Mouse (Mus musculus) hindbrain, embryonic 11.5 days (tissue): ENCODE measurements around the gene Gm11939. TPM values are rescaled to one million over a fixed set of nuclear protein-coding genes. Genes with fewer than 3 reads are reported as not detected.

Experiments used
- ATAC-seq: fragments of 200-750 bp; cut with Nextera tagmentation; 2 replicates; pipeline ENCODE4 v1.8.0; 2017; ENCODE audit warnings: mild to moderate bottlenecking, moderate TSS enrichment, moderate library complexity; ENCODE audit not compliant: low FRiP score
- DNase-seq: peaks from one replicate; pipeline ENCODE4 v3.0.0-alpha.2; 2015; ENCODE audit warnings: low spot score
- H3K27ac ChIP-seq: fragments of 300-500 bp; sonication (generic); 2 replicates; pipeline ENCODE4 v1.5.1; 2014; ENCODE audit warnings: mild to moderate bottlenecking, low read depth, low read length
- H3K27me3 ChIP-seq: fragments of 300-500 bp; sonication (generic); 2 replicates; pipeline ENCODE4 v1.6.1; 2014; ENCODE audit warnings: mild to moderate bottlenecking, low read length, moderate library complexity, mixed read lengths; ENCODE audit not compliant: control insufficient read depth, insufficient read depth
- H3K36me3 ChIP-seq: fragments of 300-500 bp; sonication (generic); 2 replicates; pipeline ENCODE4 v1.6.1; 2014; ENCODE audit warnings: mild to moderate bottlenecking, low read length, moderate library complexity, mixed read lengths; ENCODE audit not compliant: control insufficient read depth, insufficient read depth
- H3K4me1 ChIP-seq: fragments of 300-500 bp; sonication (generic); replicated peaks from 2 replicates; pipeline ENCODE4 v1.6.1; 2014; ENCODE audit warnings: low read length, mixed read lengths; ENCODE audit not compliant: control insufficient read depth, insufficient read depth
- H3K4me2 ChIP-seq: fragments of 300-500 bp; sonication (generic); replicated peaks from 2 replicates; pipeline ENCODE4 v1.6.1; 2014; ENCODE audit warnings: mild to moderate bottlenecking, low read depth, low read length
- H3K4me3 ChIP-seq: fragments of 300-500 bp; sonication (generic); 2 replicates; pipeline ENCODE4 v1.5.1; 2014; ENCODE audit warnings: low read depth, low read length
- H3K9ac ChIP-seq: fragments of 300-500 bp; sonication (generic); 2 replicates; pipeline ENCODE4 v1.6.1; 2014; ENCODE audit warnings: low read depth, low read length
- H3K9me3 ChIP-seq: fragments of 300-500 bp; sonication (generic); 2 replicates; pipeline ENCODE4 v1.6.1; 2016; ENCODE audit warnings: low read length; ENCODE audit not compliant: control insufficient read depth
- WGBS: fragments of 180-500 bp; shearing (Covaris S2); extraction: QIAGEN DNeasy Blood & Tissue Kit; methylation state at CpG from one replicate; pipeline ENCODE4 v1.1.7; 2014; 5-methylcytosine and 5-hydroxymethylcytosine counted together
- polyA plus RNA-seq: library from polyadenylated mRNA; unstranded; fragments of >200 nt; fragmentation: Nextera tagmentation; extraction: Ambion mirVana; gene quantifications from 2 replicates; pipeline ENCODE4 v1.2.1, GENCODE M21; 2014

Gene Gm11939
- polyA plus RNA-seq, 1 experiment from 2014 or later, result not detected

DNA sequence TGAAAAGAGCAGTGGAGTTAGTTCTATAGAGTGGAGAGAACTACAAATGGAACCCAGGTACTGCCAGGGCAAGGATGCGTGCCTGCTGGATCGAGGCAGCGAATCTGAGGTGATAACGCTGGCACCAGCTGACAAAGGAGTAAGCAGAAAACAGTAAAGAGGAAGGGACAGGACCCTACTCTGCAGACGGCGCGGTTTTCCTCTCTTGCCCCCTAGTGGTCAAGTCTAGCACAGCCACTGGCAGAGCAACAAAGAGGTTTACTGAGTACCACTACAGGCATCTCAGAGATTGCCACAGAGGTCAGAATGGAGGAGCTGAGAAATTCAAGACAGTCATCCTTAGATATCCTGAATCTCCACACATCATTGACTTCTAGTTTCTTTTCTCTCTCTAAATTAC is 14.8 kb upstream of the Gm11939 start:
- WGBS, result 6% methylated on average over 7 of the region's 7 CpGs
- H3K4me3 ChIP-seq, result no peak overlapping the region
- no peaks in the 10 kb centered on the region for H3K36me3 ChIP-seq
- peak overlapping the region; percentile 32; the same call in 1 of the 2 replicates for H3K4me2 ChIP-seq
- H3K9me3 ChIP-seq, result no peaks in the 10 kb centered on the region
- peak; percentile 87 for DNase-seq
- H3K27me3 ChIP-seq, result no peaks in the 10 kb centered on the region
- no peak overlapping the region for H3K27ac ChIP-seq
- peak overlapping the region; percentile 42; the same call in 1 of the 2 replicates for H3K9ac ChIP-seq
- ATAC-seq, result peak; percentile 63
- H3K4me1 ChIP-seq, result no peaks in the 10 kb centered on the region

DNA sequence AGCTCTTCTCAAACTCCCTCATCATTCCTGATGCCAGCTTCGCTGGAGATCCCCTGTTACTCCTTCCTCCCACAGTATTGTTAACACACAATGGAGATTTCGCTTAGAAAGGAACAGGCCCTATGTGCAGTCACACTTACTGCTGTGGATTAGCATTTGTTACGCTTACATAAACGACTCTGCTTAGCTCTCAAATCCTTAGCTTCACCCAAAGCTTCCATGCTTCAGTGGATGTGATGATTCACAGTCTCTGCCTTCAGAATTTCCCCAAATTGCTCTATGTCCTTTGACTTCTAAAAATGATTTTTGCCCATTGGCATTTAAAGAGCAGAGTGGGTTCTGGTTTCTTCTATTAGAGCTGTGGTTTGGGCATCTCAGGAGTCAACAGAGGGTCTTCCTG is 13.9 kb upstream of the Gm11939 start:
- Histone ChIP-seq H3K9ac (no peak overlapping the region), H3K36me3 (no peaks in the 10 kb centered on the region), H3K27me3 (no peaks in the 10 kb centered on the region), H3K27ac (no peak overlapping the region), H3K4me3 (no peak overlapping the region), H3K9me3 (no peaks in the 10 kb centered on the region), H3K4me2 (no peak overlapping the region), H3K4me1 (no peaks in the 10 kb centered on the region)
- no peak for DNase-seq
- no peak for ATAC-seq
- WGBS, result 46% methylated on average over 4 of the region's 4 CpGs

- WGBS, result 94% methylated on average over 7 of the region's 7 CpGs
- H3K27ac ChIP-seq, result no peak within 1 kb of the TSS
- H3K4me1 ChIP-seq, result no peaks in the 10 kb centered on the region
- DNase-seq, result no peak
- H3K9ac ChIP-seq, result no peak within 1 kb of the TSS
- no peaks in the 10 kb centered on the region for H3K9me3 ChIP-seq
- H3K4me2 ChIP-seq, result no peak within 1 kb of the TSS
- H3K4me3 ChIP-seq, result no peak within 1 kb of the TSS
- H3K36me3 ChIP-seq, result no peaks in the 10 kb centered on the region
- H3K27me3 ChIP-seq, result no peaks in the 10 kb centered on the region
- ATAC-seq, result no peak
These were observed 7.3 kb upstream of the Gm11939 start, which contains the start of gene Krtap3-1 for GRCm38 (mm10) chr11:99566530-99566929. Gene Krtap3-1 (minus strand): TSS chr11:99566630.

- H3K27me3 ChIP-seq, result no peaks in the 10 kb centered on the region
- WGBS, result 81% methylated on average over 6 of the region's 6 CpGs
- no peaks in the 10 kb centered on the region for H3K9me3 ChIP-seq
- no peaks in the 10 kb centered on the region for H3K4me1 ChIP-seq
- H3K4me3 ChIP-seq, result no peak overlapping the region
- H3K4me2 ChIP-seq, result no peak overlapping the region
- no peak for DNase-seq
- no peaks in the 10 kb centered on the region for H3K36me3 ChIP-seq
- no peak overlapping the region for H3K27ac ChIP-seq
- ATAC-seq, result no peak
- no peak overlapping the region for H3K9ac ChIP-seq
These were observed 3.3 kb upstream of the Gm11939 start for GRCm38 (mm10) chr11:99562580-99562979.

DNA sequence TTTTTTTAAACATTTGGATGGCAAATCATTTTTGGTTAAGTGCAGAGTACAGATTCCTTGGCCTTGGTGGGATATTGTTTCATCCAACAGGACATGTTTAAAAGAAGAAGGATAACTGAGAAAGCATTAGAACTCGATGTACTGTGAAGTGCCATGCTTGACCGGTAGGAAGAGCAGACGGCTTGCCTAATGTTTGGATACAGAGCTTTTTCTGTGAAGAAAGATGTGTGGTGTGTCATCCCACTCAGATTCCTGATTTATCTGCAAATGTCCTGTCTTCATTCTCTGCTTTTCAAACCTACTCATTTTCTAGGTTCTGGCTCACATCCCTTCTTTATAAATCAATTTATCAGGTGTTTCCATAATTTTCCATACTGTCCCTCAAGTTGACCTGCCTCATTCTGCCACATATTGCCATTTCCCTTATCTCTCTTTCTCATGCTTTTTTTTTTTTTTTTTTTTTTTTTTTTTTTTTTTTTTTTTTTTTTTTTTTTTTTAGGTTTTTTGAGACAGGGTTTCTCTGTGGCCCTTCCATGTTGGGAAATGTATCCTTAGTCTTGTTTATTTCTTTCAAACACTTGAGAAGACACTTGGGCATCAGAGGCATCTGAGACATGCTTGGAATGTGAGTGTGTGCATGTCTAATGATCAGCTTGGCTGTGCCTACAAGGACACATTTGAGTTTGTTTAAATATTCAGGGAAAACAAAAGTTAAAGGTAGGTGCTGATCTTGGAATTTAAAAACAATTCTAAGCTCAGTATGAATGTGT is 1.1 kb downstream of the Gm11939 start:
- no peak overlapping the region for H3K9ac ChIP-seq
- no peak for DNase-seq
- no peak overlapping the region for H3K4me2 ChIP-seq
- H3K4me1 ChIP-seq, result no peaks in the 10 kb centered on the region
- no peaks in the 10 kb centered on the region for H3K36me3 ChIP-seq
- no peak overlapping the region for H3K4me3 ChIP-seq
- no peak overlapping the region for H3K27ac ChIP-seq
- no peaks in the 10 kb centered on the region for H3K27me3 ChIP-seq
- no peaks in the 10 kb centered on the region for H3K9me3 ChIP-seq
- ATAC-seq, result no peak
- WGBS, result 74% methylated on average over 3 of the region's 3 CpGs

DNA sequence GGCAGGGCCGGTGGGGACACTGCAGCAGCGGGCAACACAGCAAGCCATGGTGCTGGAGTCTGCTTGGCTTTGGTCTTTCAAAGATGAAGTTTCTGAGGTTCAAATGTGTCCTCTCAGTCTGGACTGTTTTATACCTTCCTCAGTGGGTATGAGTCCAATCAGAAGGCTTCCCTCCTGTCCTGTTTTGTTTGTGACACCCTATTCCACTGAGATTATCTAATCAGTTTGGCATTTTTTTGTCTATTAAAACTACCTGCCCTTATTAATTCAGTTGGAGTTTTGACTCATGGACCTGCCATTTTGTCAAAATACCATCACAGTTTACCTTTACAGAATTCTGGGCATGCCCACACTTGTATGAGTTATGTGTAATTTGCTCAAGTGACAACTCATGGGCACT is 2.5 kb downstream of the Gm11939 start, which contains the start of gene Krtap3-2:
TSS of gene Krtap3-2 (minus strand) at position 101 of the 400 bp plus-strand sequence.
- DNase-seq (no peak), ATAC-seq (no peak)
- no peaks in the 10 kb centered on the region for H3K9me3 ChIP-seq
- WGBS, result 88% methylated on average over 2 of the region's 2 CpGs
- no peak within 1 kb of the TSS for H3K9ac ChIP-seq
- H3K4me1 ChIP-seq, result no peaks in the 10 kb centered on the region
- no peaks in the 10 kb centered on the region for H3K27me3 ChIP-seq
- H3K4me2 ChIP-seq, result no peak within 1 kb of the TSS
- no peak within 1 kb of the TSS for H3K27ac ChIP-seq
- no peak within 1 kb of the TSS for H3K4me3 ChIP-seq
- H3K36me3 ChIP-seq, result no peaks in the 10 kb centered on the region

- no peak for ATAC-seq
These were observed 3.1 kb downstream of the Gm11939 start for GRCm38 (mm10) chr11:99556195-99556594.

GRCm38 (mm10) chr11:99550765-99551164 is 8.5 kb downstream of the Gm11939 start, which contains the start of gene Krtap3-3:
Gene Krtap3-3 (minus strand): TSS chr11:99550865.
- no peak within 1 kb of the TSS for H3K9ac ChIP-seq
- no peak for DNase-seq
- WGBS, result 67% methylated on average over 4 of the region's 4 CpGs
- H3K27ac ChIP-seq, result no peak within 1 kb of the TSS
- no peak for ATAC-seq
- H3K4me2 ChIP-seq, result no peak within 1 kb of the TSS
- H3K27me3 ChIP-seq, result no peaks in the 10 kb centered on the region
- no peaks in the 10 kb centered on the region for H3K9me3 ChIP-seq
- no peak within 1 kb of the TSS for H3K4me3 ChIP-seq
- no peaks in the 10 kb centered on the region for H3K4me1 ChIP-seq
- no peaks in the 10 kb centered on the region for H3K36me3 ChIP-seq

More at GRCm38 (mm10) chr11:99556195-99556594, 3.1 kb downstream of the Gm11939 start:
- Histone ChIP-seq H3K27me3 (no peaks in the 10 kb centered on the region), H3K9ac (no peak overlapping the region), H3K36me3 (no peaks in the 10 kb centered on the region), H3K27ac (no peak overlapping the region), H3K9me3 (no peaks in the 10 kb centered on the region), H3K4me1 (no peaks in the 10 kb centered on the region), H3K4me3 (no peak overlapping the region), H3K4me2 (no peak overlapping the region)
- 82% methylated on average over 2 of the region's 2 CpGs for WGBS
- no peak for DNase-seq

DNA sequence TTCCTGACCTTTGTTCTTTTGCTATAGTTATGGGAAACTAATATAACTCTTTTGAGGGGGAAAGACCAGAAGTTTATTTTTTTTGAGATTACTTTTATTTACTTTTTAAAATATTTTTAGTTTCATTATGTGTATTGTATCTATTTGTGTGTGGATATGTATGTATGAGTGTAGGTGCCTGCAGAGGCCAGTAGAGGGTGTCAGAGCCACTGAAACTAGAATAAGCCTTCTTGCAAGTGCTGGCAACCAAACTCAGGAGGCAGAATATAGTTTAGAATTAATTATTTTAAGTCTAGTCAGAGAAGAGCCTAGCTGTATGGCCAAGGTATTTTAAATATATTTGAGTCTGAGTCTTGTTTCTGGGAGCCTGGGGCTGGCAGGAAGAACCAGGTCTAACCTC is 11.4 kb downstream of the Gm11939 start:
- no peak overlapping the region for H3K4me2 ChIP-seq
- H3K27ac ChIP-seq, result no peak overlapping the region
- H3K4me3 ChIP-seq, result no peak overlapping the region
- H3K27me3 ChIP-seq, result no peaks in the 10 kb centered on the region
- H3K36me3 ChIP-seq, result no peaks in the 10 kb centered on the region
- H3K4me1 ChIP-seq, result no peaks in the 10 kb centered on the region
- DNase-seq (no peak), ATAC-seq (no peak)
- H3K9me3 ChIP-seq, result no peaks in the 10 kb centered on the region
- no peak overlapping the region for H3K9ac ChIP-seq
